Mouse (Mus musculus) G1E (cell line): ENCODE data around the gene Amy1. TPM values are rescaled to one million over a fixed set of nuclear protein-coding genes. Genes with fewer than 3 reads are reported as not detected.
"Not testable (repeated sequence)": the region's sequence is repeated elsewhere in the genome, so short reads cannot be mapped to it uniquely, and the experiment has no call there.

Source experiments
- ATAC-seq: 2 replicates; pipeline ENCODE4 v1.8.0; 2016; ENCODE audit warnings: mild to moderate bottlenecking; ENCODE audit not compliant: insufficient number of reproducible peaks, poor library complexity, low FRiP score, severe bottlenecking; ENCODE audit errors: extremely low read depth
- DNase-seq: peaks from one replicate; pipeline ENCODE4 v3.0.0; 2012; ENCODE audit warnings: low spot score
- H3K27me3 ChIP-seq: 2 replicates; pipeline ENCODE4 v1.6.1; 2012; ENCODE audit warnings: mild to moderate bottlenecking, low read length, inconsistent platforms; ENCODE audit not compliant: insufficient read depth
- H3K36me3 ChIP-seq: replicated peaks from 2 replicates; pipeline ENCODE3; 2012; ENCODE audit warnings: mild to moderate bottlenecking, inconsistent platforms
- H3K4me1 ChIP-seq: 2 replicates; pipeline ENCODE4 v1.6.1; 2012; ENCODE audit warnings: low read depth, low read length, inconsistent platforms, mixed read lengths; ENCODE audit not compliant: insufficient read depth
- H3K4me3 ChIP-seq: 2 replicates; pipeline ENCODE4 v1.5.1; 2012; ENCODE audit warnings: low read depth, mild to moderate bottlenecking, inconsistent platforms, low read length, moderate library complexity, mixed read lengths
- H3K9me3 ChIP-seq: replicated peaks from 2 replicates; pipeline ENCODE4 v1.6.1; 2012; ENCODE audit warnings: inconsistent platforms
- CTCF ChIP-seq: IDR thresholded peaks from 2 replicates; pipeline ENCODE4 v1.5.1; 2012; ENCODE audit warnings: low read depth, low read length, inconsistent platforms, mixed read lengths
- GATA1 ChIP-seq: IDR thresholded peaks from 2 replicates; pipeline ENCODE4 v1.6.1; 2012; ENCODE audit warnings: borderline replicate concordance, low read length, inconsistent platforms, mixed read lengths
- GATA2 ChIP-seq: IDR thresholded peaks from 2 replicates; pipeline ENCODE4 v1.6.1; 2012; ENCODE audit warnings: low read depth, low read length, inconsistent platforms, borderline replicate concordance
- POLR2AphosphoS5 ChIP-seq: IDR thresholded peaks from 2 replicates; pipeline ENCODE4 v1.6.1; 2012; ENCODE audit warnings: low read depth, low read length, inconsistent platforms; ENCODE audit not compliant: insufficient replicate concordance
- TAL1 ChIP-seq: conservative IDR thresholded peaks from 2 replicates; pipeline ENCODE4 v1.6.1; 2012; ENCODE audit warnings: low read depth, low read length, inconsistent platforms, mixed read lengths
- polyA plus RNA-seq: library from polyadenylated mRNA; stranded (reverse); fragments of >175 nt; gene quantifications from 2 replicates; pipeline ENCODE4 v1.2.3, GENCODE M21; 2012
- total RNA-seq, 2 experiments: library from RNA; stranded (forward) in 1 of 2; stranded (reverse) in 1 of 2; fragments of 200-1000 nt in 1 of 2; fragments of >200 nt in 1 of 2; fragmentation: Nextera tagmentation in 1 of 2; gene quantifications; 2 replicates each; pipeline ENCODE4 v1.2.3; 2014 to 2017

Gene Amy1
- total and polyA plus RNA-seq, 3 experiments = 0.13 to 2.3 (median 0.60) TPM

GRCm38 (mm10) chr3:113629606-113630359, 23.3 kb upstream of the Amy1 start, which contains the start of gene Rnpc3:
Gene Rnpc3, minus strand, starts transcription at chr3:113630149.
- TF ChIP-seq GATA2 (no peak), CTCF (no peak), GATA1 (no peak), TAL1 (no peak), POLR2AphosphoS5 (no peak)
- peaks cover 14% of the 10 kb centered on the region for H3K36me3 ChIP-seq
- no peaks in the 10 kb centered on the region for H3K9me3 ChIP-seq
- peak; percentile 81 for ATAC-seq
- DNase-seq = peak; percentile 62
- H3K4me3 ChIP-seq = peak within 1 kb of the TSS; percentile 82
- peaks cover 15% of the 10 kb centered on the region for H3K4me1 ChIP-seq
- H3K27me3 ChIP-seq = no peaks in the 10 kb centered on the region

GRCm38 (mm10) chr3:113590844-113591243, 15.7 kb downstream of the Amy1 start:
- no peak for TF ChIP-seq GATA2
- TF ChIP-seq CTCF = no peak
- TF ChIP-seq TAL1 = no peak
- TF ChIP-seq POLR2AphosphoS5 = no peak
- no peak for TF ChIP-seq GATA1
- Histone ChIP-seq H3K27me3 (no peaks in the 10 kb centered on the region), H3K9me3 (no peaks in the 10 kb centered on the region), H3K4me1 (no peaks in the 10 kb centered on the region), H3K4me3 (no peak overlapping the region), H3K36me3 (peaks cover 3% of the 10 kb centered on the region)
- no peak for DNase-seq
- ATAC-seq = no peak

DNA sequence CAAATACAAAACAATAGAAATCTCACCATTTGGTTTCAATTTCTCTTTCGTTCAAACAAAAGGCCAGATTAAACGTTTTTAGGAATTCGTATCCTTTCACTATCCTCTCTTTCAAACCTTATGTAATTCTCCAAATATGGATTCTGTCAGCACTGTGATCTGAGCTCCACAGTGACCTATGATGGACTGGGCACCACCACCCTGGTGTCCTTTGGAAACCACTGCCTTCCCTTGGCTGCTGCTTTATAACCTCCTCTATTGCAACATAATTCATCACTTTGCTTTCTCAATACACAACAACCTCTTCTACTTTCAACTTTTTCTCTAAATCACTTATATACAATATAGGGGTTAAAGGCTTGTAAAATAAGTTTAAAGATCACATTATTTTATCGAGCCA, 31.9 kb downstream of the Amy1 start:
- TF ChIP-seq CTCF = no peak
- no peak for TF ChIP-seq GATA1
- TF ChIP-seq POLR2AphosphoS5 = no peak
- TF ChIP-seq TAL1 = no peak
- TF ChIP-seq GATA2 = no peak
- no peak for ATAC-seq
- DNase-seq = no peak
- Histone ChIP-seq H3K4me3 (no peak overlapping the region), H3K36me3 (no peaks in the 10 kb centered on the region), H3K9me3 (no peaks in the 10 kb centered on the region), H3K27me3 (no peaks in the 10 kb centered on the region), H3K4me1 (no peaks in the 10 kb centered on the region)

- H3K4me1 ChIP-seq = no peaks in the 10 kb centered on the region
- H3K36me3 ChIP-seq = no peaks in the 10 kb centered on the region
- DNase-seq (no peak), ATAC-seq (no peak)
- no peaks in the 10 kb centered on the region for H3K9me3 ChIP-seq
- TF ChIP-seq CTCF = no peak
- no peak for TF ChIP-seq POLR2AphosphoS5
- no peak for TF ChIP-seq TAL1
- TF ChIP-seq GATA2 = no peak
- no peak for TF ChIP-seq GATA1
- H3K4me3 ChIP-seq = no peak overlapping the region
- H3K27me3 ChIP-seq = no peaks in the 10 kb centered on the region
Measured at GRCm38 (mm10) chr3:113574138-113574537, 32.4 kb downstream of the Amy1 start.

DNA sequence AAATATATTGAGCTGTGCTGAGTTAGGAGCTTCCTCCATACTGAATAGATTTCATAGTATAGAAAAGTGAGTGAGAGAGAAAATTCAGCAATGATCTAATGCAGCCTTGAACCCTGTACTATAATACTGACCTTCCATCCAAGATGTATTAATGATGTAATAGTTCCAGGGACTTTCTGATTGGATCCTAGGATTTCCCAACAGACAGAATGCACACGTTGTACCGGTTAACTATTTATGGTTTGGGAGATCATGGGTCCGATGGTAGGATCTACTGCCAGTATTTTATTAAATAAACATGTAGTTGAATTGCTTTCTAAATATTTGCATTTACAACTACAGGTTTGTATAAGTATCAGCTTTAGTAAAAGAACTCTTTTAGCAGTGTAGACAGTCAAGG, 34.3 kb downstream of the Amy1 start:
- Histone ChIP-seq H3K9me3 (no peaks in the 10 kb centered on the region), H3K4me3 (no peak overlapping the region), H3K36me3 (no peaks in the 10 kb centered on the region), H3K27me3 (no peaks in the 10 kb centered on the region), H3K4me1 (no peaks in the 10 kb centered on the region)
- DNase-seq = no peak
- no peak for TF ChIP-seq GATA1
- no peak for TF ChIP-seq GATA2
- TF ChIP-seq POLR2AphosphoS5 = no peak
- no peak for TF ChIP-seq CTCF
- no peak for TF ChIP-seq TAL1
- ATAC-seq = no peak

- H3K4me1 ChIP-seq = no peaks in the 10 kb centered on the region
- H3K4me3 ChIP-seq = no peak overlapping the region
- no peak for DNase-seq
- no peaks in the 10 kb centered on the region for H3K9me3 ChIP-seq
- H3K36me3 ChIP-seq = no peaks in the 10 kb centered on the region
- TF ChIP-seq GATA1 (no peak), CTCF (no peak), POLR2AphosphoS5 (no peak), TAL1 (no peak), GATA2 (no peak)
- H3K27me3 ChIP-seq = no peaks in the 10 kb centered on the region
- no peak for ATAC-seq
Measured at GRCm38 (mm10) chr3:113539692-113540091, 66.8 kb downstream of the Amy1 start.

DNA sequence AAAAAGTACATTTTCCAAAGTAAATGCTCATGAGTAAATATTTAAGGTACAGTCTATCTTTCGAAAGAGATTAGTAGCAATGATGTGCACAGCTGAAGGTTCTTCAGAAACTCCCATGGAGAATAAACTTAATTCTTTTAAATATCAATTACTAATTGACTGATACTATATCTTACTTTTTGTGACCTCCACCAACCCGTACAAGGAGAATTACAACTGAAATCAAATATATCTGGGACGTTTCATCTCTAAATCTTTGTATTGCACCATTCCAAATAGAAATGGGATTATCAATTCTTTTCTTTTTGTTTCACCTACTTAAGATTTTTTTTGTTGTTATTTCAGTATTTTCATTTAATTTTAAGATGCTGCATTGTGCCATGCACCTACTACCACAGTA, 74.2 kb downstream of the Amy1 start, which contains the start of gene Amy2a1:
Gene Amy2a1 (minus strand): TSS at position 101 of the 400 bp plus-strand sequence.
- H3K4me3 ChIP-seq, H3K36me3 ChIP-seq, H3K9me3 ChIP-seq, H3K27me3 ChIP-seq, DNase-seq, H3K4me1 ChIP-seq, ATAC-seq: not testable (repeated sequence)

Other genes with a start within 250 kb of the Amy1 start
- not detected in 2 replicates for gene Amy2a1, start 74.3 kb downstream of the Amy1 start, total RNA-seq (2014; fragmentation: Nextera tagmentation)
- not detected in 2 replicates for gene Amy2a1, start 74.3 kb downstream of the Amy1 start, total RNA-seq (2017)
- gene Amy2a1, start 74.3 kb downstream of the Amy1 start, polyA plus RNA-seq = not detected in 2 replicates
- 57.8 and 63.0 TPM in 2 replicates for gene Rnpc3, start 23.4 kb upstream of the Amy1 start, total RNA-seq (2014; fragmentation: Nextera tagmentation)
- gene Rnpc3, start 23.4 kb upstream of the Amy1 start, total RNA-seq (2017) = 57.4 and 72.2 TPM in 2 replicates
- 9.3 and 11.3 TPM in 2 replicates for gene Rnpc3, start 23.4 kb upstream of the Amy1 start, polyA plus RNA-seq